Mouse (Mus musculus) frontal cortex, adult (tissue): ENCODE measurements around the gene Bahcc1.

Experiments
- ATAC-seq: cut with Nextera tagmentation; 2 replicates; pipeline ENCODE4 v1.9.2; 2017; ENCODE audit warnings: mild to moderate bottlenecking, moderate library complexity, mixed read lengths; ENCODE audit not compliant: low TSS enrichment

Gene Bahcc1

GRCm38 (mm10) chr11:120228911-120229437 is 3.8 kb upstream of the Bahcc1 start:
- ATAC-seq, result no peak

DNA sequence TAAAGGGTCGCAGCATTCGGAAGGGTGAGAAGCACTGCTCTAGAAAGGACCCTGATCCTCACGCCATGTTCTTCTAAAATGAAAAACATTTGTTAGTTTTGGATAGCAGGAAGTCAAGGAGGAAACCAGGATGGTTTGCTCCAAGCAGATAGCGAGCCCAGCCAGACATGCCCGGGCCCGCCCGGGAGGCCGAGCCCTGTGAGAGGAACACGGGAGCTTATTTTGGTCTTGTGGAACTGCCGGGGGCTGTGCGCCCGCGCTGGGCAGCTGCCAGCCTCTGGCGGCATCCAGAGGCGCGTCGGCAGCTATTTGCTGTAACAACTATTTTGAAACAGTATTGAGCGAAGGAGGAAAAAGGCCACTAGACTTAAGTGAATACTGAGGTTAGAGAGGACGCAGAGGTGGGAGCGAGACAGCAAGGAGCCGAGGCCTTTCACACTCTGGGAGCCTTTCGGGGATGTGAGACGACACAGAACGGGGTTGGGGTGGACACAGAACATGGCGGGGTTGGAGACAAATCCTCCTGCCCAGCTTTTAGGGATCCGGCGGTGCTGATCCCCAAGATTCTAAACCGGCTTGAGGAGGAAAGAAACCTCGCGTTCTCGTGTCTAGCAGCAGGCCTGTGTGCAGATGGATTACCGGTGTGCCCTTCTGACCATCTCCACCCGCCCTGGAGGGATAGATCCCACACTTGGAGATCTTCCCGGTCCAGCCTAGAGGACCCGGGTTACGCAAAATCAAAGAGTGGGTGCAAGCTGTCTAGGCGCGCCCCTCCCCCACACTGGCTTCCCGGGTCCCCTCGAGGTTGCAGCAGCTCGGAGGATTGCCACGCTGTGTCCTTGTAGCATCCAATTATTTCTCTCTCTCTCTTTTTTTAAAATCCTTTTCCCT is 2.6 kb upstream of the Bahcc1 start:
- no peak for ATAC-seq

GRCm38 (mm10) chr11:120230841-120231370 is 1.8 kb upstream of the Bahcc1 start:
- ATAC-seq, result no peak

GRCm38 (mm10) chr11:120231379-120231778 is 1.4 kb upstream of the Bahcc1 start:
- ATAC-seq, result peak; percentile 40

GRCm38 (mm10) chr11:120233441-120234135 is 841 bp downstream of the Bahcc1 start:
- no peak for ATAC-seq

DNA sequence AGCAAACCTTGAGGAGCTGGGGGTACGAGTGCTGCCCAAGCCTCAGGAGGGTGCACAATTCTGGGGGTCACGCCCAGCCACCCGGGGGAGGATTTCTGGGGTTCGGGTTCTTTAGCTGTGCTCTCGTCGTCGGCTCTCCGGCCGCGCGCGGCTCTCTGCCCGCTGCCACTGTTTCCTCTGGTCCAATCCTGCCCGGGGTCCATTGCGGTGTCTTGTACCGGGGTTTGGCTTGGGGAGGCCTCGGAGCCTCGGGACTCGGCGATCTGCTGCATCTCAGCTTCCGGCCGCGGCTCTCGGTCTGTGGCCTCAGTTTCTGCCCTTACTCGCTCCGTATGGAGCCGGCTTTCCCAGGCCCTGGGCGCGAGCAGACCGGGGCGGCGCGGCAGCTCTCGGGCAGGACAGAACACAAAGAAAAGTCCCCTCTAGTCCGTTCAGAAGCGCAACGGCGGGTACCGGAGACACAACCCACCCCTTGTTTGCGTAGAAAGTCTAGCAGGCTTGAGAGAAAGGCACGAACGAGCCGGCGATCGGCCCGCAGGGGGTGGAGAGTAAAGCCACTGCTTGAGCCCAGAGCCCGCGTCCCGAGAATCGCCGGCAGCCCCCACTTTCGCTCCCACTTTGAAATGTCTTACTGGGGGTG is 1.5 kb downstream of the Bahcc1 start:
- no peak for ATAC-seq

- no peak for ATAC-seq
Observed at GRCm38 (mm10) chr11:120234776-120235181, 2.0 kb downstream of the Bahcc1 start.

- ATAC-seq, result no peak
Observed at GRCm38 (mm10) chr11:120235385-120236113, 2.8 kb downstream of the Bahcc1 start.

DNA sequence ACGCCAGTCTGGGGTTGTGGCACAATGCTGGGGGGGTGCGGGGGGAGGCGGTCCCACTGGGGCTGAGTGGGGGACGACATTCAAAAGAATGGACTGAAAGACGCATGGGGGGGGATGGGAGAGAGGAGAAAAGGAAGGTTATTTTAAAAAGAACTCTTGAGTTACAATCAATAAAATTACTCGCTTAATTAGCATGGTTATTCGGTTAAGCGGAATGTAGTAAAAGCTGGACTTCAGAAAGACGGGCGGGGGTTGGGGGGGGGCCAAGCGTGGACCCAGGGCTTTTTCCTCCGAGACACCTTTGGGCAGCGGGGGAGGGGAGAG is 3.3 kb downstream of the Bahcc1 start:
- ATAC-seq, result no peak

GRCm38 (mm10) chr11:120236438-120237165 is 3.9 kb downstream of the Bahcc1 start:
- ATAC-seq, result no peak

- ATAC-seq, result no peak
Observed at GRCm38 (mm10) chr11:120237166-120238131, 4.7 kb downstream of the Bahcc1 start.

DNA sequence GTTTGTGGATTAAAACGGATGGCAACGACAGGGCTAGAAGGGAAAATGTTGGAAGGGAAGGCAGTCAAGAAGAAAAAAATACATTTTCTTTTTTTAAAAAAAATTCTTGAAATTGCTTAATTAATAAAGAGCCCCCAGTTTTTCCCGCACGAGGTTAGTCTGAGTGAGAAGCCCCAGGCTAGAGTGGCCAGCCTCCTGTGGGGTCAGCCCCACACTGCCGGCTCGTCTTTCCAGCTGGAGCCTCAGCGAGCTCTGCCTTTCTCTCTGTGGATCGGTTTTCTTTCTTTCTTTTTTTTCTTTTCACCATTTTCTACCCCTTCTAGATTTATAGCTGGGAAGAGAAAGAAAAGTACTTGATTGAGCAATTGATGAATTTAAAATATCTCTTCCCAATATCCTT is 5.6 kb downstream of the Bahcc1 start:
- ATAC-seq, result no peak

- no peak for ATAC-seq
Observed at GRCm38 (mm10) chr11:120238751-120239359, 6.1 kb downstream of the Bahcc1 start.

GRCm38 (mm10) chr11:120239581-120239991 is 6.8 kb downstream of the Bahcc1 start:
- ATAC-seq, result no peak

GRCm38 (mm10) chr11:120240206-120240605 is 7.5 kb downstream of the Bahcc1 start:
- 0 out of 2 replicates have a peak, but pooled peaks have one; percentile 20 for ATAC-seq

GRCm38 (mm10) chr11:120240941-120241890 is 8.5 kb downstream of the Bahcc1 start:
- ATAC-seq, result peak; percentile 16; the same call in 1 of the 2 replicates

- no peak for ATAC-seq
Observed at GRCm38 (mm10) chr11:120241981-120242725, 9.4 kb downstream of the Bahcc1 start.
